Mouse (Mus musculus): ENCODE measurements at regions not wholly inside any gene's neighbourhood (a gene's known extent, or its start where the extent isn't known, plus 50 kb on each side); places are given as distances from the start of the nearest gene placed in this dataset.

DNA sequence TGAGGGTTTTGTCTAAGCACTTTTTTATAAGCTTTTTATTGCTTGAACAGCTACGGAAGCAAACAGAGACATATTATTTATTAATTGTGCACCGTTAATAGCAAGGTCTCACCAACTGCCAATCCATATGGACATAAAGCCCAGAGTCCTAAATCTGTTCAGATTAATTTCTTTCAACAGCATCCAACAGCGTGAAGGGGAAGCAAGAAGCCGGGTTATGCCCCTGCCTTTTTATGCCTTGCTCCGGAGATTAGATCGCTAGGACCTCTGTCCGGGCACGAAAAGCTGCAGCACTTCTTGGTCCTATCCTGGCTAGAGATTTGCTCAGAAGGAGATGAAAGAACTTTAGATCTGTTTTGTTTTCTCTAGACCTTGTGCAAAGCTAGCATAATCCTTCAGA is 289.6 kb upstream of the Epha7 start:
- DNase-seq (ENCODE audit: low spot score), result peak; percentile 3
- WGBS, result 15% methylated on average over 8 of the region's 8 CpGs
- H3K9me3 ChIP-seq (replicated peaks; ENCODE audit: control insufficient read depth, low read length), result no peaks in the 10 kb centered on the region

GRCm38 (mm10) chr4:28542218-28542617 is 270.7 kb upstream of the Epha7 start:
- ATAC-seq (no peak), DNase-seq (ENCODE audit: low spot score) (no peak)
- no peaks in the 10 kb centered on the region for H3K27me3 ChIP-seq (replicated peaks; ENCODE audit: control insufficient read depth, insufficient read depth, low read length)
- no peak overlapping the region for H3K4me2 ChIP-seq (ENCODE audit: low read length)
- WGBS, result 82% methylated on average over 1 of the region's 1 CpGs
- H3K36me3 ChIP-seq (ENCODE audit: control insufficient read depth, insufficient read depth, low read length), result no peaks in the 10 kb centered on the region
- H3K9ac ChIP-seq (ENCODE audit: low read length), result no peak overlapping the region
- no peaks in the 10 kb centered on the region for H3K9me3 ChIP-seq (replicated peaks; ENCODE audit: control insufficient read depth, low read length)
- no peak overlapping the region for H3K4me3 ChIP-seq (ENCODE audit: low read depth, low read length)
- H3K27ac ChIP-seq (ENCODE audit: low read depth, low read length), result no peak overlapping the region
- no peaks in the 10 kb centered on the region for H3K4me1 ChIP-seq (ENCODE audit: control insufficient read depth, insufficient read depth, low read length)

More for the DNA sequence above, 289.6 kb upstream of the Epha7 start:
- Histone ChIP-seq H3K4me2 (ENCODE audit: low read length) (no peak overlapping the region), H3K4me1 (ENCODE audit: control insufficient read depth, insufficient read depth, low read length) (no peaks in the 10 kb centered on the region), H3K27ac (ENCODE audit: low read depth, low read length) (no peak overlapping the region), H3K9ac (ENCODE audit: low read length) (no peak overlapping the region), H3K4me3 (ENCODE audit: low read depth, low read length) (no peak overlapping the region), H3K27me3 (replicated peaks; ENCODE audit: control insufficient read depth, insufficient read depth, low read length) (no peaks in the 10 kb centered on the region), H3K36me3 (ENCODE audit: control insufficient read depth, insufficient read depth, low read length) (no peaks in the 10 kb centered on the region)
- no peak for ATAC-seq

GRCm38 (mm10) chr4:28542696-28543328 is 270.1 kb upstream of the Epha7 start:
- Histone ChIP-seq H3K9ac (ENCODE audit: low read length) (no peak overlapping the region), H3K9me3 (replicated peaks; ENCODE audit: control insufficient read depth, low read length) (no peaks in the 10 kb centered on the region), H3K27ac (ENCODE audit: low read depth, low read length) (no peak overlapping the region), H3K27me3 (replicated peaks; ENCODE audit: control insufficient read depth, insufficient read depth, low read length) (no peaks in the 10 kb centered on the region), H3K36me3 (ENCODE audit: control insufficient read depth, insufficient read depth, low read length) (no peaks in the 10 kb centered on the region), H3K4me2 (ENCODE audit: low read length) (no peak overlapping the region), H3K4me1 (ENCODE audit: control insufficient read depth, insufficient read depth, low read length) (no peaks in the 10 kb centered on the region), H3K4me3 (ENCODE audit: low read depth, low read length) (no peak overlapping the region)
- DNase-seq (ENCODE audit: low spot score) (no peak), ATAC-seq (no peak)
- WGBS, result 59% methylated on average over 1 of the region's 1 CpGs

DNA sequence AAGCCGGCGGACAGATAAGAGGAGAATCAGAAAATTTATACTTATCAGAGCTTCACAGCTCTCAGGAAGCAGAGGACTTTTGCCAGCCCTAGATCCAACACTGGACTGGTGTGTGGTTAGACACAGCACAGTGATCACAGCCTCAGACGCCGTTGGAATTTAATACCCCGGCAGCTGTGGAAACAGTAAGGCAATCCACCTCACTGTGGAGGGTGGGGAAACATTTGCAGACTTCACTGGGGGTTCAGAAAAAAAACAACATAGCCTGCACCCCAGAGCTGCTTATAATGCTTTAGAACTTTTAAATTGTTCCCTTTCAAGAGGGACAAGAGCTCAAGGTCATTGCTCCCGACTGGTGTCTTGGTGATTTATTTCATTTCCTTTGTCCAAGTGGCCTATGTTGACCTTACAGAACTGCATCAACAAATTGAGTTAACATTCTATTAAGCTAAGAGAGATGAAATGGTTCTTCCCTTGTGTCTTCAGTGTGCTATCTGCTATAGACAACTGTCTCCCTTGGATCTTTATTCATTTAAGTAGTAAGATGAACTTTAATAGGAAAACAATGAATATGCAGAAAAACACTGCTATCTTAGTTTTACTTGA is 264.6 kb upstream of the Epha7 start:
- ATAC-seq, result no peak
- no peaks in the 10 kb centered on the region for H3K4me1 ChIP-seq (ENCODE audit: control insufficient read depth, insufficient read depth, low read length)
- peak; percentile 7 for DNase-seq (ENCODE audit: low spot score)

DNA sequence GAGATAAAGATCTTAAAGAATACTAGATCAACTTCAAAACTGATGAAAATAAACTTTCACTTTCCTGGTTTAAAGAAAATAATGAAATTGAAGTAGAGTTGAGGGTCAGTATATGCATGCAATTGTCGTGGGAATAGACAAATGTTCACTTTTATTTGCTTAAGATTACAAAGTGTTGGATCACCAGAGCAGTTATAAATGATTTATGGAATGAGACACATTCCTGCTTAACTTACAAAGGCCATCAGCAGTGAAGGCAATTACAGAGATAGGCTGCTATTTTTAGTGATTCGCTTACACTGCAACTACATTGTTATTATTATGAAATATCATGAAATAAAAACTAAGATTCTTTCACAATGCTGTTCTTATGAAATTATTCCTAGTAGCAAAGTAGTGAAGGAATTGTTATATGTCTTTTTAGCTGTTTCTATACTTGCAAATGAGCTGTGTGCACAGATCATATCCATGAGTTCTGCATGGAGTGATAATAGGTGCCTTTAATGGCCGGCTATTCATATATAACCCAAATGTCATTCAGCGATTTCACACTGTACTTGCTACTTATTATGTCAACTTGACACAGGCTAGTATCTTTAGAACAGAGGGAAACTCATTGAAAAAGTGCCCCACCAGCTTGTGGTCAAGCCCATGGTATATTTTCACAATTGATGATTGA is 241.7 kb upstream of the Epha7 start:
- H3K36me3 ChIP-seq (ENCODE audit: control insufficient read depth, insufficient read depth, low read length), result no peaks in the 10 kb centered on the region

More for the DNA sequence above, 264.6 kb upstream of the Epha7 start:
- Histone ChIP-seq H3K9ac (ENCODE audit: low read length) (no peak overlapping the region), H3K9me3 (replicated peaks; ENCODE audit: control insufficient read depth, low read length) (no peaks in the 10 kb centered on the region), H3K36me3 (ENCODE audit: control insufficient read depth, insufficient read depth, low read length) (no peaks in the 10 kb centered on the region), H3K27me3 (replicated peaks; ENCODE audit: control insufficient read depth, insufficient read depth, low read length) (no peaks in the 10 kb centered on the region), H3K4me2 (ENCODE audit: low read length) (no peak overlapping the region), H3K4me3 (ENCODE audit: low read depth, low read length) (no peak overlapping the region), H3K27ac (ENCODE audit: low read depth, low read length) (no peak overlapping the region)
- WGBS, result 76% methylated on average over 6 of the region's 6 CpGs

DNA sequence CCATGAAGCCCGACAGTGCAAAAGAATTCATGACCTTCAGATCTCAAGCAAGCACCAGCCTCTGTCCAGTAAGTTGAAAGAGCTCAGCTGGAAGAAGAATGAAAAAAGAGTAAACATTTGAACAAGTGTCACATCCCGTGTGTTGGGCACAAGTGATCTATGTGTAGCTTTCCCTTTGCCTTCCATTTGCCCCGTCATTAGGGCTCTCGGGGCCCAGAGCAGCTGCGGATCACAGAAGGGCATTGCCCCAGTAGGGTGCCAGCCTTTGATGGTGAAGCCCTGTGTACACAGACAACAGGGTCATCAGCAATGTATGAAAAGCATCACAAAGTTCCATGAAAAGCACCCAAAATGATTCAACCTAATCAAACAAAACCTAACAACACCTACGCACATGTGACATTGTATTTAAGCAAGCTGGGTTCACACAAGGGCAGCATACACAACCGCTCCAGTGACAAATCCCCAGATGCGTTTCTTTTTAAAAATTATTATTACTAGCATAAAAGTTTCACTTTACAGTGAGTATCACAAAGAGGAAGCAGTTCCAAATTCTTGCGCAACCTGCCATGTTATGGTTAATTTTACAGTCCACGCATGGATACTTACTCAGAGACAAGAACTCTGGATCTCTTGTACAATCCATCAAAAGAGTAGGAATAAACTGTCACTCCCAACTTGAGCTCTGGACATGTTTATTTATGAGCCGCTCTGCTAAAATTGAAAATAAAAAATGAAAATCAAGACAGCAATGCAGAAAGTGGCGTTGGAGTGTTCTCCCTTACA is 224.0 kb upstream of the Epha7 start:
- no peaks in the 10 kb centered on the region for H3K4me1 ChIP-seq (ENCODE audit: control insufficient read depth, insufficient read depth, low read length)
- 82% methylated on average over 12 of the region's 12 CpGs for WGBS
- no peak for ATAC-seq

More for the DNA sequence above, 241.7 kb upstream of the Epha7 start:
- DNase-seq (ENCODE audit: low spot score), result no peak
- 92% methylated on average over 4 of the region's 4 CpGs for WGBS
- Histone ChIP-seq H3K4me2 (ENCODE audit: low read length) (no peak overlapping the region), H3K4me3 (ENCODE audit: low read depth, low read length) (no peak overlapping the region), H3K9ac (ENCODE audit: low read length) (no peak overlapping the region), H3K4me1 (ENCODE audit: control insufficient read depth, insufficient read depth, low read length) (no peaks in the 10 kb centered on the region), H3K9me3 (replicated peaks; ENCODE audit: control insufficient read depth, low read length) (no peaks in the 10 kb centered on the region), H3K27ac (ENCODE audit: low read depth, low read length) (no peak overlapping the region), H3K27me3 (replicated peaks; ENCODE audit: control insufficient read depth, insufficient read depth, low read length) (no peaks in the 10 kb centered on the region)
- ATAC-seq, result no peak

More for the DNA sequence above, 224.0 kb upstream of the Epha7 start:
- Histone ChIP-seq H3K9ac (ENCODE audit: low read length) (no peak overlapping the region), H3K36me3 (ENCODE audit: control insufficient read depth, insufficient read depth, low read length) (no peaks in the 10 kb centered on the region), H3K27me3 (replicated peaks; ENCODE audit: control insufficient read depth, insufficient read depth, low read length) (no peaks in the 10 kb centered on the region), H3K4me3 (ENCODE audit: low read depth, low read length) (no peak overlapping the region), H3K27ac (ENCODE audit: low read depth, low read length) (no peak overlapping the region), H3K4me2 (ENCODE audit: low read length) (no peak overlapping the region), H3K9me3 (replicated peaks; ENCODE audit: control insufficient read depth, low read length) (no peaks in the 10 kb centered on the region)
- no peak for DNase-seq (ENCODE audit: low spot score)

Data from forebrain, embryonic 14.5 days (tissue).